Mouse (Mus musculus) erythroblast, embryonic 14.5 days (primary cell): ENCODE measurements around the gene Erc2.

Experiments
- GATA1 ChIP-seq: IDR thresholded peaks from 2 replicates; pipeline ENCODE4 v1.6.1; 2012; ENCODE audit warnings: low read length, inconsistent platforms, mixed read lengths
- TAL1 ChIP-seq: IDR thresholded peaks from 3 replicates; pipeline ENCODE4 v1.6.1; 2012; ENCODE audit warnings: low read length, inconsistent platforms, mixed read lengths

DNA sequence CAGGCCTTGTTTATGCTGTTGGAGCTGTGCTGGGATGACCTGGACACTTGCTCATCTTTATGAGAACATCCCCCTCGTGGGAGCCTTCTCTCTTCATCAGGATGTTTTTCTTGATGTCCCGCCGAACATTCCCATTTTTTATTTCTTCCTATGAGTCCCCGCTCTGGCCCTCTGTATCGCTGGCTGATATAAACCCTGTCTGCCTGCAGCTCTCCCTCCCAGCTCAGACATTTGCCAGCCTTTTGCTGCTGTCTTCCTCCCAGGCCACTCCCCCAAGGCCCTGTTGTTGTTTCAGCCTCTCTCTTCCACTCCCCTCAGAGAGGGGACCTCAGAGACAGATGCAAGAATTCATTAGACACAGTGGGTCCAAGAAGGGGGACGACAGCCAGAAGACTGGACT lies 823.5 kb downstream of the Erc2 start:
- TF ChIP-seq TAL1 (no peak), GATA1 (no peak)
